In genomic region chr16:95285767-95286166, GRCm38 (mm10) we compare ENCODE assay signal across 24 mouse cellular contexts. TPM values are rescaled to one million over a fixed set of nuclear protein-coding genes. Genes with fewer than 3 reads are reported as not detected.
DNase-seq lines count a peak whose midpoint lies in the region; ATAC-seq and TF ChIP-seq lines count a peak whose summit lies in the region.
"Had no signal": no experiment of that assay in that cellular context is flagged by ENCODE, and none has a peak within 500 bp of the region (broad histone marks: within the 10 kb centered on the region; RNA-seq: fewer than 3 reads in every experiment).

No protein-coding gene starts in this region.

- H3K27me3 ChIP-seq in Patski: no peaks in the 10 kb centered on the region
- H3K27me3 ChIP-seq: forebrain, embryonic 12.5 days; forebrain, embryonic 15.5 days; heart, embryonic 13.5 days; hindbrain, embryonic 15.5 days; intestine, embryonic 15.5 days had no signal

- CTCF ChIA-PET in Patski (lab: Charles Lee): interaction anchor here (1.1 kb wide), 1 partner anchor 29 kb away, joined by 3 read pairs; the partner anchor contains the start of gene Kcnj15

- intact Hi-C loops in heart, postnatal 25 days (cut with DNase I): no loop called here

- in situ Hi-C loops in Patski (cut with MboI; ENCODE audit: low pct_unique_long_range_greater_than_20kb): loop anchor here (5.0 kb wide), 1 partner anchor 47 kb away; no protein-coding TSS in a partner anchor

- POLR2A ChIA-PET in Patski (lab: Charles Lee): no interaction called here

- no peak for TF ChIP-seq CTCF in Patski (IDR thresholded peaks at IDR 0.05)

- DNase-seq in heart, adult 11 months: peak; percentile 57
- DNase-seq in heart, postnatal 25 days (ENCODE audit: low spot score): no peak
- DNase-seq in 3T3-L1 (ENCODE audit: low read depth, low spot score) (peak; percentile 36), Patski (ENCODE audit: low read depth, low spot score) (no peak)
- DNase-seq in layer of hippocampus, postnatal 10 days (ENCODE audit: low spot score in 2 of 2): no peak
- DNase-seq: adrenal gland, postnatal 10 days; cerebellum, adult 11-12 months; cerebellum, adult 8-10 months; cerebellum, postnatal 10 days; cerebellum, postnatal 36 days; embryo, embryonic 11 days; gastrocnemius, postnatal 25 days; heart, adult 2 months; heart, postnatal 14 days; kidney, adult 11 months had no signal

- ATAC-seq in Patski: peak; percentile 81
- no peak for ATAC-seq in cerebellum, adult (ENCODE audit: insufficient number of reproducible peaks, low FRiP score, low TSS enrichment)
- ATAC-seq: CD4-positive, CD25-positive, alpha-beta regulatory T cell, adult 4 months; forebrain, embryonic 15.5 days; intestine, embryonic 15.5 days had no signal

RNA-seq across cellular contexts. Expression of gene Kcnj15, which starts 28.4 kb away (rescaled TPM):
- 1 to 10 TPM; 1.2 to 1.6 TPM for total RNA-seq in heart, postnatal 25 days (2021)
- 0.98 TPM for polyA plus RNA-seq in Patski (2021)
- total RNA-seq in layer of hippocampus, postnatal 10 days (2021): under 1 TPM; 0.16 to 0.43 TPM
- total RNA-seq: hematopoietic stem cell, adult 5-6 weeks; MEL had no signal

Comparison
In these comparisons a context has a peak if more than half of its experiments do, and no peak if none do; other contexts are left out.
1. DNase-seq: peak in heart, adult 11 months (single experiment) and 3T3-L1 (single experiment); none in heart, postnatal 25 days (single experiment), Patski (single experiment) and layer of hippocampus, postnatal 10 days (0 of 2).